9 mouse cellular contexts compared by ENCODE assay signal in genomic region chr14:56351959-56352660, GRCm38 (mm10). TPM values are rescaled to one million over a fixed set of nuclear protein-coding genes. Genes with fewer than 3 reads are reported as not detected.
A peak's percentile ranks its signal among the peaks of the same experiment; 100 is the strongest.
DNase-seq lines count a peak whose midpoint lies in the region; ATAC-seq and TF ChIP-seq lines count a peak whose summit lies in the region.
"Had no signal": no experiment of that assay in that cellular context is flagged by ENCODE, and none has a peak within 500 bp of the region (broad histone marks: within the 10 kb centered on the region; RNA-seq: fewer than 3 reads in every experiment).

No protein-coding gene starts in this region.

- intact Hi-C loops in heart, postnatal 25 days (cut with DNase I): loop anchor here (2.0 kb wide), 1 partner anchor 37 kb away; no protein-coding TSS in a partner anchor

- H3K36me3 ChIP-seq in liver, postnatal 0 days (replicated peaks; ENCODE audit: insufficient read depth, low read length): no peaks in the 10 kb centered on the region

- TF ChIP-seq POLR2A in embryonic fibroblast, embryonic 13.5 days (IDR thresholded peaks at IDR 0.05; ENCODE audit: low read depth, low read length): no peak

- no peaks in the 10 kb centered on the region for H3K9me3 ChIP-seq in liver, postnatal 0 days (ENCODE audit: low read length)

- no peak for TF ChIP-seq EP300 in liver, postnatal 0 days (IDR thresholded peaks at IDR 0.05; ENCODE audit: low read depth)

- H3K4me2 ChIP-seq in liver, postnatal 0 days (ENCODE audit: low read depth, low read length): no peak overlapping the region

- H3K9ac ChIP-seq in liver, postnatal 0 days (replicated peaks): no peak overlapping the region

- H3K4me3 ChIP-seq in embryonic fibroblast, embryonic 13.5 days (ENCODE audit: insufficient read depth, low read length): no peak overlapping the region
- no peak overlapping the region for H3K4me3 ChIP-seq in liver, postnatal 0 days (ENCODE audit: low read depth, low read length)

- no peak overlapping the region for H3K27ac ChIP-seq in embryonic fibroblast, embryonic 13.5 days (ENCODE audit: insufficient read depth, low read length)
- H3K27ac ChIP-seq in liver, postnatal 0 days (ENCODE audit: low read depth): no peak overlapping the region
- H3K27ac ChIP-seq: macrophage had no signal

- H3K27me3 ChIP-seq in liver, postnatal 0 days (ENCODE audit: insufficient read depth, low read length): no peaks in the 10 kb centered on the region

- DNase-seq in heart, adult 11 months: peak; percentile 88
- no peak for DNase-seq in heart, postnatal 25 days (ENCODE audit: low spot score)
- peak; percentile 73 for DNase-seq in A20 (ENCODE audit: low read depth, low spot score)
- peak; percentile 65 for DNase-seq in adrenal gland, postnatal 14 days
- peak; percentile 59 for DNase-seq in liver, postnatal 0 days
- DNase-seq in right cerebral cortex, postnatal 25 days: no peak
- no peak for DNase-seq in layer of hippocampus, adult 8-10 months (ENCODE audit: low spot score in 2 of 2)

- TF ChIP-seq CTCF in embryonic fibroblast, embryonic 13.5 days (IDR thresholded peaks at IDR 0.05; ENCODE audit: borderline replicate concordance, insufficient read depth, low read length): 0 out of 2 replicates have a peak, but pooled peaks have one; percentile 26
- TF ChIP-seq CTCF in liver, postnatal 0 days (IDR thresholded peaks at IDR 0.05; ENCODE audit: low read depth): peak; percentile 64

- no peaks in the 10 kb centered on the region for H3K4me1 ChIP-seq in embryonic fibroblast, embryonic 13.5 days (ENCODE audit: control insufficient read depth, insufficient read depth, low read length)
- H3K4me1 ChIP-seq in liver, postnatal 0 days (ENCODE audit: insufficient read depth): no peaks in the 10 kb centered on the region

- 31% methylated on average over 17 of the region's 17 CpGs for WGBS in liver, postnatal 0 days (ENCODE audit: insufficient replicate concordance)

- no peak for ATAC-seq in liver, postnatal 0 days

RNA-seq across cellular contexts. Expression of gene Atp12a, which starts 12.8 kb away (rescaled TPM):
- not detected for total RNA-seq in heart, postnatal 25 days (2021)
- total RNA-seq in adrenal gland, postnatal 14 days (2021): 0.07 TPM in 1 of 2 replicates, not detected in the other
- polyA plus RNA-seq in embryonic fibroblast, embryonic 13.5 days (2011; ENCODE audit: insufficient read length, low read depth, missing spikeins): not detected in 2 replicates
- not detected in 2 replicates for polyA plus RNA-seq in liver, postnatal 0 days (2015; fragmentation: Nextera tagmentation; extraction: Ambion mirVana)
- total RNA-seq in layer of hippocampus, adult 8-10 months (2022): not detected
- polyA plus RNA-seq: macrophage had no signal

RNA-seq across cellular contexts. Expression of gene Rnf17, which starts 50.3 kb away (rescaled TPM):
- under 1 TPM; 0.29 to 0.36 TPM for total RNA-seq in heart, postnatal 25 days (2021)
- 0.48 and 1.2 TPM in 2 replicates for total RNA-seq in adrenal gland, postnatal 14 days (2021)
- polyA plus RNA-seq in embryonic fibroblast, embryonic 13.5 days (2011; ENCODE audit: insufficient read length, low read depth, missing spikeins): 1.7 and 1.9 TPM in 2 replicates
- polyA plus RNA-seq in liver, postnatal 0 days (2015; fragmentation: Nextera tagmentation; extraction: Ambion mirVana): 0.40 and 0.70 TPM in 2 replicates
- total RNA-seq in layer of hippocampus, adult 8-10 months (2022): 1 to 10 TPM in 1 of 4 experiments, under 1 TPM in 3; 0.68 to 2.0 (median 0.84) TPM

Comparison
In these comparisons a context has a peak if more than half of its experiments do, and no peak if none do; other contexts are left out.
1. DNase-seq: peak in heart, adult 11 months (single experiment), A20 (single experiment), adrenal gland, postnatal 14 days (single experiment) and liver, postnatal 0 days (single experiment); none in heart, postnatal 25 days (single experiment), right cerebral cortex, postnatal 25 days (single experiment) and layer of hippocampus, adult 8-10 months (0 of 2).